Mouse (Mus musculus) lung, adult 2 months (tissue): ENCODE measurements at regions not wholly inside any gene's neighbourhood (a gene's known extent, or its start where the extent isn't known, plus 50 kb on each side); places are given as distances from the start of the nearest gene placed in this dataset.

Experiments used
- CTCF ChIP-seq: fragments of 200-500 bp; IDR thresholded peaks from 2 replicates; pipeline ENCODE4 v1.5.1; 2011; ENCODE audit warnings: mild to moderate bottlenecking, low read length, control low read depth; ENCODE audit not compliant: insufficient read depth
- POLR2A ChIP-seq: fragments of 200-500 bp; IDR thresholded peaks from 2 replicates; pipeline ENCODE4 v1.6.1; 2011; ENCODE audit warnings: low read depth, mild to moderate bottlenecking, control low read depth, low read length, borderline replicate concordance; ENCODE audit errors: extremely low read depth

- TF ChIP-seq CTCF: no peak
- TF ChIP-seq POLR2A: no peak
Observed at GRCm38 (mm10) chr16:25198844-25199243, 87.8 kb upstream of the Tprg start.
